In the genomic region with DNA sequence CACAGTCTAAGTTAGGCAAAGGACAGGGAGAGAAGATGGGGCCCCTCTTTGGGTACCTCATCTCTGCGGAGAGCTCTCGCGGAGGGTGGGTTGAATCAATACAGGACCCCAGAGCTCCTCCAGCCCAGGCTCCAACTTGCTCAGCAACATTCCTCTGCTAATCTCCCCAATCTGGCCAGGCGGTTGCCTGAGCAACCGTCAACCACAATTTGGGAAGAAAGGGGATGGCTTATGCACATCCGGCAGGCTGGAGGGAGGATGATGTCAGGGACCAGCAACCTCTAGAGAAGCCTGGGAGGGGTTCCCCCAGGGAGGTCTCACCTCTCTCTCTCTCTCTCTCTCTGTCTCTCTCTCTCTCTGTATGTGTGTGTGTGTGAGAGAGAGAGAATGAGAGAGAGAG, we compare ENCODE assay signal across 10 mouse cellular contexts. TPM values are rescaled to one million over a fixed set of nuclear protein-coding genes. Genes with fewer than 3 reads are reported as not detected.
DNase-seq lines count a peak whose midpoint lies in the region; ATAC-seq lines count a peak whose summit lies in the region.
"Had no signal": no experiment of that assay in that cellular context is flagged by ENCODE, and none has a peak within 500 bp of the region (broad histone marks: within the 10 kb centered on the region; RNA-seq: fewer than 3 reads in every experiment).

No protein-coding gene starts in this region.

- H3K9ac ChIP-seq in neural tube, embryonic 11.5 days (ENCODE audit: low read length), result no peak overlapping the region
- H3K9ac ChIP-seq in neural tube, embryonic 15.5 days (replicated peaks), result no peak overlapping the region
- H3K9ac ChIP-seq in forebrain, embryonic 12.5 days, result no peak overlapping the region
- H3K9ac ChIP-seq: neural tube, embryonic 13.5 days had no signal

- WGBS in neural tube, embryonic 11.5 days, result 15% methylated on average over 6 of the region's 6 CpGs
- 24% methylated on average over 6 of the region's 6 CpGs for WGBS in neural tube, embryonic 15.5 days
- 10% methylated on average over 6 of the region's 6 CpGs for WGBS in forebrain, embryonic 12.5 days

- no peak overlapping the region for H3K4me3 ChIP-seq in neural tube, embryonic 11.5 days (ENCODE audit: low read depth, low read length)
- no peak overlapping the region for H3K4me3 ChIP-seq in neural tube, embryonic 15.5 days (replicated peaks)
- H3K4me3 ChIP-seq in forebrain, embryonic 12.5 days (replicated peaks), result no peak overlapping the region
- H3K4me3 ChIP-seq: neural tube, embryonic 13.5 days had no signal

- H3K27me3 ChIP-seq in neural tube, embryonic 11.5 days (ENCODE audit: control insufficient read depth, insufficient read depth, low read length), result no peaks in the 10 kb centered on the region
- 0 out of 2 replicates have a peak, but pooled peaks cover 5% of the 10 kb centered on the region for H3K27me3 ChIP-seq in neural tube, embryonic 15.5 days (replicated peaks)
- no peaks in the 10 kb centered on the region for H3K27me3 ChIP-seq in forebrain, embryonic 12.5 days

- H3K36me3 ChIP-seq in neural tube, embryonic 11.5 days (ENCODE audit: control insufficient read depth, insufficient read depth, low read length), result no peaks in the 10 kb centered on the region
- H3K36me3 ChIP-seq in neural tube, embryonic 15.5 days, result no peaks in the 10 kb centered on the region
- H3K36me3 ChIP-seq in forebrain, embryonic 12.5 days (replicated peaks), result peaks cover 8% of the 10 kb centered on the region
- H3K36me3 ChIP-seq: neural tube, embryonic 13.5 days had no signal

- no peak for ATAC-seq in neural tube, embryonic 11.5 days (ENCODE audit: insufficient read depth, low FRiP score, low TSS enrichment)
- no peak for ATAC-seq in neural tube, embryonic 15.5 days (ENCODE audit: low FRiP score)
- 0 out of 2 replicates have a peak, but pooled peaks have one; percentile 34 for ATAC-seq in forebrain, embryonic 12.5 days (ENCODE audit: low FRiP score)
- ATAC-seq in inflammation-experienced regulatory T-cells, adult 6 months, result no peak
- no peak for ATAC-seq in megakaryocyte, adult 5-6 weeks (ENCODE audit: poor library complexity, severe bottlenecking)

- no peak overlapping the region for H3K27ac ChIP-seq in neural tube, embryonic 11.5 days (ENCODE audit: low read depth, low read length)
- no peak overlapping the region for H3K27ac ChIP-seq in neural tube, embryonic 15.5 days (replicated peaks)
- 0 out of 2 replicates have a peak overlapping the region, but pooled peaks have one; percentile 31 for H3K27ac ChIP-seq in forebrain, embryonic 12.5 days
- H3K27ac ChIP-seq: neural tube, embryonic 13.5 days had no signal

- peaks cover 2% of the 10 kb centered on the region; the same call in 1 of the 2 replicates for H3K4me1 ChIP-seq in neural tube, embryonic 11.5 days (ENCODE audit: control insufficient read depth, insufficient read depth, low read length)
- peaks cover 15% of the 10 kb centered on the region; the same call in 1 of the 2 replicates for H3K4me1 ChIP-seq in neural tube, embryonic 15.5 days
- H3K4me1 ChIP-seq in forebrain, embryonic 12.5 days, result peaks cover 42% of the 10 kb centered on the region

- DNase-seq in neural tube, embryonic 11.5 days (ENCODE audit: low spot score), result peak; percentile 46
- DNase-seq in kidney, postnatal 4 days, result peak; percentile 70 to 74
- peak; percentile 64 for DNase-seq in yolk sac, embryonic 10.5 days (ENCODE audit: low spot score)
- DNase-seq in ovary, postnatal 36 days (ENCODE audit: low spot score), result no peak
- DNase-seq: cerebellum, adult 18-20 months had no signal

- H3K4me2 ChIP-seq in neural tube, embryonic 11.5 days (ENCODE audit: low read depth), result no peak overlapping the region
- H3K4me2 ChIP-seq in neural tube, embryonic 15.5 days, result no peak overlapping the region
- no peak overlapping the region for H3K4me2 ChIP-seq in forebrain, embryonic 12.5 days
- H3K4me2 ChIP-seq: neural tube, embryonic 13.5 days had no signal

- no peaks in the 10 kb centered on the region for H3K9me3 ChIP-seq in neural tube, embryonic 11.5 days (ENCODE audit: control insufficient read depth, low read length)
- no peaks in the 10 kb centered on the region for H3K9me3 ChIP-seq in neural tube, embryonic 15.5 days (replicated peaks)
- H3K9me3 ChIP-seq in forebrain, embryonic 12.5 days, result no peaks in the 10 kb centered on the region
- H3K9me3 ChIP-seq: neural tube, embryonic 13.5 days had no signal

RNA-seq across cellular contexts. Expression of a gene that starts 11.2 kb away (rescaled TPM):
- polyA plus RNA-seq in neural tube, embryonic 11.5 days (2014; fragmentation: Nextera tagmentation; extraction: Ambion mirVana), result 10.2 and 13.3 TPM in 2 replicates
- 15.9 and 23.5 TPM in 2 replicates for polyA plus RNA-seq in neural tube, embryonic 15.5 days (2015; fragmentation: Nextera tagmentation; extraction: Ambion mirVana)
- 47.1 and 57.7 TPM in 2 replicates for polyA plus RNA-seq in forebrain, embryonic 12.5 days (2016; fragmentation: Nextera tagmentation; extraction: Ambion mirVana)
- not detected for polyA plus RNA-seq in inflammation-experienced regulatory T-cells, adult 6 months (2017; shearing (Covaris generic))
- total RNA-seq in megakaryocyte, adult 5-6 weeks (2015), result 2.1 and 2.5 TPM in 2 replicates
- 0.49 and 0.95 TPM in 2 replicates for total RNA-seq in megakaryocyte, adult 5-6 weeks (2017)

RNA-seq across cellular contexts. Expression of a gene that starts 16.4 kb away (rescaled TPM):
- 38.4 and 41.9 TPM in 2 replicates for polyA plus RNA-seq in neural tube, embryonic 11.5 days (2014; fragmentation: Nextera tagmentation; extraction: Ambion mirVana)
- polyA plus RNA-seq in neural tube, embryonic 15.5 days (2015; fragmentation: Nextera tagmentation; extraction: Ambion mirVana), result 38.3 and 39.2 TPM in 2 replicates
- polyA plus RNA-seq in forebrain, embryonic 12.5 days (2016; fragmentation: Nextera tagmentation; extraction: Ambion mirVana), result 40.4 and 41.7 TPM in 2 replicates
- polyA plus RNA-seq in inflammation-experienced regulatory T-cells, adult 6 months (2017; shearing (Covaris generic)), result 10 to 100 TPM; 12.9 to 28.6 (median 22.3) TPM
- 15.3 and 18.4 TPM in 2 replicates for total RNA-seq in megakaryocyte, adult 5-6 weeks (2015)
- 11.0 and 20.6 TPM in 2 replicates for total RNA-seq in megakaryocyte, adult 5-6 weeks (2017)

RNA-seq across cellular contexts. Expression of a gene that starts 46.5 kb away (rescaled TPM):
- 136 and 144 TPM in 2 replicates for polyA plus RNA-seq in neural tube, embryonic 11.5 days (2014; fragmentation: Nextera tagmentation; extraction: Ambion mirVana)
- 91.1 and 94.0 TPM in 2 replicates for polyA plus RNA-seq in neural tube, embryonic 15.5 days (2015; fragmentation: Nextera tagmentation; extraction: Ambion mirVana)
- 193 and 199 TPM in 2 replicates for polyA plus RNA-seq in forebrain, embryonic 12.5 days (2016; fragmentation: Nextera tagmentation; extraction: Ambion mirVana)
- polyA plus RNA-seq in inflammation-experienced regulatory T-cells, adult 6 months (2017; shearing (Covaris generic)), result 10 to 100 TPM in 2 of 3 experiments, 1 to 10 TPM in 1; 9.8 to 19.5 (median 15.4) TPM
- 39.0 and 39.7 TPM in 2 replicates for total RNA-seq in megakaryocyte, adult 5-6 weeks (2015)
- 44.5 and 61.2 TPM in 2 replicates for total RNA-seq in megakaryocyte, adult 5-6 weeks (2017)

Comparison
In these comparisons a context has a peak if more than half of its experiments do, and no peak if none do; other contexts are left out.
1. RNA of a gene that starts 11.2 kb away (polyA plus RNA-seq): 47.1 to 57.7 TPM in forebrain, embryonic 12.5 days, 15.9 to 23.5 TPM in neural tube, embryonic 15.5 days and 10.2 to 13.3 TPM in neural tube, embryonic 11.5 days; not detected in inflammation-experienced regulatory T-cells, adult 6 months; every median in the first group is over 10 times any median in the second.